Mouse (Mus musculus) CH12.LX (cell line): ENCODE results near the gene Pla2r1.

Experiments used
- BHLHE40 ChIP-seq: IDR thresholded peaks from 2 replicates; pipeline ENCODE4 v1.6.1; 2011; ENCODE audit warnings: mild to moderate bottlenecking, low read depth, low read length, improper control_type of control experiment
- CTCF ChIP-seq, 2 experiments: IDR thresholded peaks in 1 of 2; conservative IDR thresholded peaks in 1 of 2; 2 replicates each; pipeline ENCODE4 v1.5.1; 2011 to 2012; ENCODE audit warnings: low read depth in 2 of 2, low read length in 2 of 2, improper control_type of control experiment in 1 of 2, inconsistent platforms in 1 of 2, mild to moderate bottlenecking in 1 of 2, moderate library complexity in 1 of 2
- EP300 ChIP-seq: IDR thresholded peaks from 2 replicates; pipeline ENCODE4 v1.6.1; 2011; ENCODE audit warnings: low read length, improper control_type of control experiment
- MAFK ChIP-seq: IDR thresholded peaks from 2 replicates; pipeline ENCODE4 v1.6.1; 2011; ENCODE audit warnings: low read length, improper control_type of control experiment; ENCODE audit not compliant: insufficient replicate concordance
- MAZ ChIP-seq: IDR thresholded peaks from 2 replicates; pipeline ENCODE4 v1.6.1; 2012; ENCODE audit warnings: low read depth, mild to moderate bottlenecking, inconsistent platforms, low read length, improper control_type of control experiment, moderate library complexity
- MYC ChIP-seq: IDR thresholded peaks from 2 replicates; pipeline ENCODE4 v1.6.1; 2011; ENCODE audit warnings: low read depth, mild to moderate bottlenecking, improper control_type of control experiment, low read length
- POLR2A ChIP-seq: IDR thresholded peaks from 2 replicates; pipeline ENCODE4 v1.6.1; 2011; ENCODE audit warnings: low read depth, mild to moderate bottlenecking, improper control_type of control experiment, low read length

- TF ChIP-seq EP300 (no peak), MAFK (no peak), BHLHE40 (no peak), POLR2A (no peak), MYC (no peak), CTCF (conservative IDR thresholded peaks at IDR 0.05 in 1 of 2, IDR thresholded peaks at IDR 0.05 in 1 of 2; ENCODE audit: low read depth in 2 of 2, low read length in 2 of 2) (no peak), MAZ (no peak)
Observed at GRCm38 (mm10) chr2:60538710-60539109, 14.4 kb downstream of the Pla2r1 start.
